Mouse (Mus musculus): ENCODE measurements around the gene Cd247.

Gene Cd247

GRCm38 (mm10) chr1:165925207-165925606 is 136.7 kb downstream of the Cd247 start:
- no peak for DNase-seq

Measured in cerebellum, adult 11 months (tissue).